26 mouse cellular contexts compared by ENCODE assay signal in the genomic region with DNA sequence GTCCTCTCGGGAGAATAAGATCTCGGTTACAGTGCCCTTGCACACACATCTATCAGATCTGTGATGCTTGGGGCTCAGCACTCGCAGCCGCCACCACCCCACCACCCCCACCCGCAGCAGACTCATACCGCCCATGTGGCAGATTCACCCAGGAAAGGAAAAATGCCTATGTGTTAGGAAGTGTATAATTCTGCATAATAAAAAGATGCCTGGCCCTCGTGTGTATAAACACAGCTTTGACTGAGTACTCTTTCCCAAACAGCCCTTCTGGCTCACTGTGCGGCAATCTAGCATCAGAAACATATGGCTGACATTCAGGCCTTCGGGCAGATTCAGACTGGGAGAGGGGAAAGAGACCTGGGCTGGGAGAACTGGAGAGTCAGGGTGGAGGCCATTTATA.
A peak's percentile ranks its signal among the peaks of the same experiment; 100 is the strongest.
DNase-seq lines count a peak whose midpoint lies in the region; ATAC-seq lines count a peak whose summit lies in the region.
"Had no signal": no experiment of that assay in that cellular context is flagged by ENCODE, and none has a peak within 500 bp of the region (broad histone marks: within the 10 kb centered on the region; RNA-seq: fewer than 3 reads in every experiment).

No protein-coding gene starts in this region.

- H3K36me3 ChIP-seq in forebrain, embryonic 16.5 days (ENCODE audit: control insufficient read depth, insufficient read depth), result no peaks in the 10 kb centered on the region
- H3K36me3 ChIP-seq in forebrain, embryonic 11.5 days (ENCODE audit: control insufficient read depth, insufficient read depth, low read length), result no peaks in the 10 kb centered on the region
- H3K36me3 ChIP-seq in intestine, embryonic 14.5 days (ENCODE audit: control insufficient read depth, insufficient read depth, low read length), result no peaks in the 10 kb centered on the region
- H3K36me3 ChIP-seq in intestine, embryonic 16.5 days (ENCODE audit: control insufficient read depth, insufficient read depth, low read length), result no peaks in the 10 kb centered on the region
- no peaks in the 10 kb centered on the region for H3K36me3 ChIP-seq in embryonic facial prominence, embryonic 14.5 days (ENCODE audit: control insufficient read depth, insufficient read depth, low read length)
- H3K36me3 ChIP-seq: heart, embryonic 10.5 days; heart, embryonic 15.5 days; hindbrain, embryonic 12.5 days; liver, embryonic 12.5 days; neural tube, embryonic 12.5 days had no signal

- no peak for DNase-seq in forebrain, embryonic 11.5 days (ENCODE audit: low spot score)
- no peak for DNase-seq in intestine, embryonic 14.5 days (ENCODE audit: low spot score)
- DNase-seq in brain, adult 2 months (ENCODE audit: low read depth, low spot score), result peak; percentile 43
- DNase-seq in embryonic facial prominence, embryonic 14.5 days (ENCODE audit: low spot score), result no peak
- no peak for DNase-seq in cerebellum, adult 9-11 months
- DNase-seq: adrenal gland, postnatal 14 days; cerebellum, adult 18-20 months; cerebellum, postnatal 14 days; gastrocnemius, postnatal 14 days; kidney, adult 2 months; kidney, postnatal 36 days; liver, postnatal 0 days; lung, postnatal 36 days; right cerebral cortex, postnatal 4 days; thymus, postnatal 4 days had no signal

- ATAC-seq in forebrain, embryonic 16.5 days, result peak; percentile 65
- no peak for ATAC-seq in forebrain, embryonic 11.5 days (replicated peaks; ENCODE audit: low FRiP score)
- ATAC-seq in intestine, embryonic 14.5 days (replicated peaks; ENCODE audit: low FRiP score, low TSS enrichment, low read depth), result no peak
- ATAC-seq in intestine, embryonic 16.5 days, result no peak
- no peak for ATAC-seq in embryonic facial prominence, embryonic 14.5 days (ENCODE audit: low read depth)
- ATAC-seq: CD4-positive, CD25-positive, alpha-beta regulatory T cell, adult 4 months; inflammation-experienced regulatory T-cells, adult 6 months; liver, embryonic 12.5 days; liver, postnatal 0 days had no signal

- peaks cover 16% of the 10 kb centered on the region for H3K4me1 ChIP-seq in forebrain, embryonic 16.5 days (replicated peaks; ENCODE audit: control insufficient read depth, insufficient read depth, low read length)
- H3K4me1 ChIP-seq in forebrain, embryonic 11.5 days (replicated peaks; ENCODE audit: control insufficient read depth, insufficient read depth, low read length), result peaks cover 12% of the 10 kb centered on the region
- peaks cover 13% of the 10 kb centered on the region for H3K4me1 ChIP-seq in intestine, embryonic 14.5 days (replicated peaks; ENCODE audit: control insufficient read depth, insufficient read depth, low read length)
- 0 out of 2 replicates have a peak, but pooled peaks cover 3% of the 10 kb centered on the region for H3K4me1 ChIP-seq in intestine, embryonic 16.5 days (ENCODE audit: control insufficient read depth, insufficient read depth, low read length)
- peaks cover 12% of the 10 kb centered on the region for H3K4me1 ChIP-seq in embryonic facial prominence, embryonic 14.5 days (ENCODE audit: control insufficient read depth, insufficient read depth, low read length)
- H3K4me1 ChIP-seq: heart, embryonic 15.5 days had no signal

- H3K4me2 ChIP-seq in forebrain, embryonic 16.5 days (ENCODE audit: low read length), result no peak overlapping the region
- no peak overlapping the region for H3K4me2 ChIP-seq in forebrain, embryonic 11.5 days (ENCODE audit: low read depth, low read length, severe bottlenecking)
- H3K4me2 ChIP-seq in intestine, embryonic 14.5 days (ENCODE audit: low read length), result no peak overlapping the region
- H3K4me2 ChIP-seq in intestine, embryonic 16.5 days (ENCODE audit: low read depth, low read length), result no peak overlapping the region
- no peak overlapping the region for H3K4me2 ChIP-seq in embryonic facial prominence, embryonic 14.5 days (ENCODE audit: low read depth, low read length)
- H3K4me2 ChIP-seq: heart, embryonic 15.5 days; hindbrain, embryonic 12.5 days; liver, embryonic 12.5 days; midbrain, embryonic 11.5 days; neural tube, embryonic 12.5 days had no signal

- H3K27me3 ChIP-seq in forebrain, embryonic 16.5 days (replicated peaks; ENCODE audit: control insufficient read depth, insufficient read depth, low read length), result no peaks in the 10 kb centered on the region
- 0 out of 2 replicates have a peak, but pooled peaks cover 2% of the 10 kb centered on the region for H3K27me3 ChIP-seq in forebrain, embryonic 11.5 days (ENCODE audit: control insufficient read depth, insufficient read depth, low read length)
- H3K27me3 ChIP-seq in intestine, embryonic 14.5 days (replicated peaks; ENCODE audit: control insufficient read depth, insufficient read depth, low read length), result peaks cover 11% of the 10 kb centered on the region; the same call in 1 of the 2 replicates
- peaks cover 8% of the 10 kb centered on the region for H3K27me3 ChIP-seq in intestine, embryonic 16.5 days (replicated peaks; ENCODE audit: control insufficient read depth, insufficient read depth, low read length)
- H3K27me3 ChIP-seq in embryonic facial prominence, embryonic 14.5 days (replicated peaks; ENCODE audit: control insufficient read depth, insufficient read depth, low read length), result peaks cover 12% of the 10 kb centered on the region
- H3K27me3 ChIP-seq: neural tube, embryonic 12.5 days had no signal

- WGBS in forebrain, embryonic 16.5 days, result 60% methylated on average over 9 of the region's 9 CpGs
- 88% methylated on average over 9 of the region's 9 CpGs for WGBS in forebrain, embryonic 11.5 days
- 51% methylated on average over 9 of the region's 9 CpGs for WGBS in intestine, embryonic 14.5 days
- WGBS in intestine, embryonic 16.5 days, result 61% methylated on average over 9 of the region's 9 CpGs
- 68% methylated on average over 9 of the region's 9 CpGs for WGBS in embryonic facial prominence, embryonic 14.5 days

- no peak overlapping the region for H3K4me3 ChIP-seq in forebrain, embryonic 16.5 days (replicated peaks; ENCODE audit: low read length)
- H3K4me3 ChIP-seq in forebrain, embryonic 11.5 days (ENCODE audit: low read depth, low read length), result no peak overlapping the region
- no peak overlapping the region for H3K4me3 ChIP-seq in intestine, embryonic 14.5 days (ENCODE audit: low read depth, low read length)
- H3K4me3 ChIP-seq in intestine, embryonic 16.5 days (ENCODE audit: low read length), result no peak overlapping the region
- no peak overlapping the region for H3K4me3 ChIP-seq in embryonic facial prominence, embryonic 14.5 days (ENCODE audit: low read depth, low read length)
- H3K4me3 ChIP-seq: heart, embryonic 10.5 days; heart, embryonic 15.5 days; hindbrain, embryonic 12.5 days; liver, embryonic 12.5 days; myocyte; neural tube, embryonic 12.5 days had no signal

- H3K27ac ChIP-seq in forebrain, embryonic 16.5 days (ENCODE audit: low read length), result no peak overlapping the region
- no peak overlapping the region for H3K27ac ChIP-seq in forebrain, embryonic 11.5 days (ENCODE audit: low read depth, low read length)
- H3K27ac ChIP-seq in intestine, embryonic 14.5 days (ENCODE audit: low read depth), result peak overlapping the region; percentile 38; the same call in 1 of the 2 replicates
- H3K27ac ChIP-seq in intestine, embryonic 16.5 days (ENCODE audit: low read length), result no peak overlapping the region
- peak overlapping the region; percentile 67 for H3K27ac ChIP-seq in embryonic facial prominence, embryonic 14.5 days (replicated peaks; ENCODE audit: low read depth, low read length)
- H3K27ac ChIP-seq: heart, embryonic 10.5 days; heart, embryonic 15.5 days; hindbrain, embryonic 12.5 days; liver, embryonic 12.5 days; neural tube, embryonic 12.5 days had no signal

- peaks cover 2% of the 10 kb centered on the region for H3K9me3 ChIP-seq in forebrain, embryonic 16.5 days (ENCODE audit: control insufficient read depth, low read length)
- H3K9me3 ChIP-seq in forebrain, embryonic 11.5 days (ENCODE audit: control insufficient read depth, low read length), result no peaks in the 10 kb centered on the region; the same call in 1 of the 2 replicates
- no peaks in the 10 kb centered on the region for H3K9me3 ChIP-seq in intestine, embryonic 14.5 days (ENCODE audit: control insufficient read depth, low read length)
- H3K9me3 ChIP-seq in intestine, embryonic 16.5 days (ENCODE audit: control insufficient read depth, low read length), result no peaks in the 10 kb centered on the region
- H3K9me3 ChIP-seq in embryonic facial prominence, embryonic 14.5 days (ENCODE audit: control insufficient read depth, low read length), result 0 out of 2 replicates have a peak, but pooled peaks cover 7% of the 10 kb centered on the region
- H3K9me3 ChIP-seq: hindbrain, embryonic 12.5 days had no signal

- H3K9ac ChIP-seq in forebrain, embryonic 16.5 days (replicated peaks; ENCODE audit: low read depth, low read length), result no peak overlapping the region
- no peak overlapping the region for H3K9ac ChIP-seq in forebrain, embryonic 11.5 days (ENCODE audit: low read length)
- H3K9ac ChIP-seq in intestine, embryonic 14.5 days (ENCODE audit: low read length), result no peak overlapping the region
- H3K9ac ChIP-seq in intestine, embryonic 16.5 days (ENCODE audit: low read depth, low read length), result no peak overlapping the region
- H3K9ac ChIP-seq in embryonic facial prominence, embryonic 14.5 days (ENCODE audit: low read depth, low read length), result no peak overlapping the region
- H3K9ac ChIP-seq: heart, embryonic 15.5 days; hindbrain, embryonic 12.5 days; liver, embryonic 12.5 days; liver, postnatal 0 days; neural tube, embryonic 12.5 days had no signal

Comparison
In these comparisons a context has a peak if more than half of its experiments do, and no peak if none do; other contexts are left out.
1. H3K27ac ChIP-seq: peak in intestine, embryonic 14.5 days (single experiment) and embryonic facial prominence, embryonic 14.5 days (single experiment); none in forebrain, embryonic 16.5 days (single experiment), forebrain, embryonic 11.5 days (single experiment) and intestine, embryonic 16.5 days (single experiment).